Comparison of ENCODE assay signal across 7 mouse cellular contexts in genomic region chr7:29767058-29767686, GRCm38 (mm10). TPM values are rescaled to one million over a fixed set of nuclear protein-coding genes. Genes with fewer than 3 reads are reported as not detected.
A peak's percentile ranks its signal among the peaks of the same experiment; 100 is the strongest.
DNase-seq lines count a peak whose midpoint lies in the region; ATAC-seq lines count a peak whose summit lies in the region.

No protein-coding gene starts in this region.

- ATAC-seq in megakaryocyte progenitor cell, adult 5-6 weeks (replicated peaks; ENCODE audit: poor library complexity) = peak; percentile 71

- DNase-seq in adrenal gland, adult (ENCODE audit: inconsistent age in 2 of 2, low spot score in 1 of 2) = peak; percentile 85 to 95
- DNase-seq in embryo, embryonic 10 days (ENCODE audit: low spot score) = peak; percentile 90
- DNase-seq in gastrocnemius, postnatal 10 days = peak; percentile 69
- DNase-seq in induced T-regulatory cell, adult 2 months (ENCODE audit: low read depth) = peak; percentile 88
- DNase-seq in left cerebral cortex, adult 9 months (ENCODE audit: low spot score in 2 of 2) = peak; percentile 72 to 86
- peak; percentile 85 for DNase-seq in right cerebral cortex, postnatal 25 days

RNA-seq across cellular contexts. Expression of gene Zfp84, which starts 1.2 kb away (rescaled TPM):
- total RNA-seq in gastrocnemius, postnatal 10 days (2021) = 10 to 100 TPM in 1 of 2 experiments, 1 to 10 TPM in 1; 9.3 to 11.2 TPM
- total RNA-seq in megakaryocyte progenitor cell, adult 5-6 weeks (2015) = 11.4 and 14.8 TPM in 2 replicates
- 17.7 and 19.0 TPM in 2 replicates for total RNA-seq in megakaryocyte progenitor cell, adult 5-6 weeks (2017)

RNA-seq across cellular contexts. Expression of gene Zfp30, which starts 16.6 kb away (rescaled TPM):
- total RNA-seq in gastrocnemius, postnatal 10 days (2021) = 1 to 10 TPM; 3.5 to 5.0 TPM
- total RNA-seq in megakaryocyte progenitor cell, adult 5-6 weeks (2015) = 0.37 and 0.78 TPM in 2 replicates
- total RNA-seq in megakaryocyte progenitor cell, adult 5-6 weeks (2017) = 0.17 TPM in 1 of 2 replicates, not detected in the other

RNA-seq across cellular contexts. Expression of gene Catsperg2, which starts 40.3 kb away (rescaled TPM):
- not detected for total RNA-seq in gastrocnemius, postnatal 10 days (2021)
- not detected in 2 replicates for total RNA-seq in megakaryocyte progenitor cell, adult 5-6 weeks (2015)
- not detected in 2 replicates for total RNA-seq in megakaryocyte progenitor cell, adult 5-6 weeks (2017)

RNA-seq across cellular contexts. Expression of gene Zfp790, which starts 48.7 kb away (rescaled TPM):
- total RNA-seq in gastrocnemius, postnatal 10 days (2021) = 10 to 100 TPM in 1 of 2 experiments, 1 to 10 TPM in 1; 9.6 to 10.9 TPM
- 4.8 and 5.7 TPM in 2 replicates for total RNA-seq in megakaryocyte progenitor cell, adult 5-6 weeks (2015)
- total RNA-seq in megakaryocyte progenitor cell, adult 5-6 weeks (2017) = 9.4 and 10.0 TPM in 2 replicates

Comparison
In these comparisons a context has a peak if more than half of its experiments do, and no peak if none do; other contexts are left out.
1. Peak in every context shown above with its lines: DNase-seq and ATAC-seq.